Mouse (Mus musculus) E14TG2a.4 (cell line): ENCODE data around the gene Slc9a8.
A peak's percentile ranks its signal among the peaks of the same experiment; 100 is the strongest.

Experiments used
- H3K27me3 ChIP-seq: 2 replicates; pipeline ENCODE4 v1.6.1; 2014; ENCODE audit warnings: low read length, control low read depth; ENCODE audit not compliant: insufficient read depth
- H3K36me3 ChIP-seq: 2 replicates; pipeline ENCODE4 v1.6.1; 2014; ENCODE audit warnings: low read length, control low read depth; ENCODE audit not compliant: insufficient read depth
- H3K4me1 ChIP-seq: replicated peaks from 2 replicates; pipeline ENCODE4 v1.6.1; 2014; ENCODE audit warnings: low read depth, low read length, control low read depth
- H3K4me3 ChIP-seq: replicated peaks from 2 replicates; pipeline ENCODE4 v1.5.1; 2014; ENCODE audit warnings: mild to moderate bottlenecking, low read length
- H3K9me3 ChIP-seq: 2 replicates; pipeline ENCODE4 v1.6.1; 2014; ENCODE audit warnings: low read length, control low read depth
- CTCF ChIP-seq: conservative IDR thresholded peaks from 2 replicates; pipeline ENCODE4 v1.5.1; 2014; ENCODE audit warnings: low read length
- NANOG ChIP-seq: IDR thresholded peaks from 2 replicates; pipeline ENCODE4 v1.6.1; 2014; ENCODE audit warnings: borderline replicate concordance, low read length, mixed read lengths
- POU5F1 ChIP-seq: IDR thresholded peaks from 2 replicates; pipeline ENCODE4 v1.6.1; 2014; ENCODE audit warnings: low read length, borderline replicate concordance

Slc9a8 gene

DNA sequence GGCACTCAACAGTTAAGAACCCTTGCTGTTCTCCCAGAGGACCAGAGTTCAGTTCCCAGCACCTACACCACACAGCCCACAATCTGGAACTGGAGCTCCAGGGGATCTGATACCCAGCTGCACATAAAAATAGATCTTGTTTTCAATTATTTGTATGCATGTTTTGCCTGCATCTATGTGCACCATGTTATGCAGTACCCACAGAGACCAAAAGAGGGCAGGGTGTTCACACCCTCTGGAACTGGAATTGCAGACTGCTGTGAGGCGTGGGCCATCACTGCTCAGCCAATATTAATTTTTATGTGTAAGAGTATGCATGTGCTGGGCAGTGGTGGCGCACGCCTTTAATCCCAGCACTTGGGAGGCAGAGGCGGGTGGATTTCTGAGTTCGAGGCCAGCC is 75.8 kb downstream of the Slc9a8 start:
- Histone ChIP-seq H3K4me1 (peaks cover 29% of the 10 kb centered on the region), H3K27me3 (no peaks in the 10 kb centered on the region), H3K9me3 (no peaks in the 10 kb centered on the region), H3K36me3 (peaks cover 17% of the 10 kb centered on the region), H3K4me3 (no peak overlapping the region)
- TF ChIP-seq POU5F1, result no peak
- no peak for TF ChIP-seq NANOG
- peak; percentile 74 for TF ChIP-seq CTCF

DNA sequence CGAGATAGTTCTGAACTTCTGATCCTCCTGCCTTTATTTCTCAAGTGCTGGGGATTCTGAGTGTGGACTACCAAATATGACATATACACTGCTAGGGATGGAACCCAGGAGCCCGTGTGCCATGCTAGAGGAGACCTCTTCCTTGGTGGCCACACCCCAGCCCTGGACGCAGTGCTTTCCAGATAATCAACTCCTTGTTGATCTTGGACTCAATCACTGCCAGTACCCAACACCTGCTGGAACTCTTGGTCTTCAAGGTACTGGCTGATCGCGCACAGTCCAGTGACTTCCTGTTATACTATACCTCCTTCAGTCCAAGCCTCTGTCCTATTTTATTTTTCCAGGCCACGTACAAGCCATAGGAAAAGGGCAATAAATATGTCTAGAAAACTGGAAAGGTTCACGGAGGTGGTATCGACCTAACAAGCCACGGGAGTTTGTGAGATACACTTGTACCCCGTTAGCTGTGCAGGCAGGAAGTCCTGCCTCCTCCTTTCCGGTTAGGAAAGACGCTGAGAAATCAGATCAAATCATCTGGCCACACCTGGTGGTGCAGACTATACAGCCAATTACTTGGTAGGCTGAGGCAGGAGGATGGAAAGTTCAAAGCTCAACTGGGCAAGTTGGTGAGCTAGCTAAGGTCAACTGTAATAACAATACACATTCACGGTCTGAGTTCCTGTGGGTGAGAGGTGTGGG is 81.2 kb downstream of the Slc9a8 start:
- Histone ChIP-seq H3K9me3 (no peaks in the 10 kb centered on the region), H3K36me3 (peaks cover 35% of the 10 kb centered on the region), H3K4me1 (peaks cover 48% of the 10 kb centered on the region), H3K27me3 (no peaks in the 10 kb centered on the region), H3K4me3 (peak overlapping the region; percentile 96)
- no peak for TF ChIP-seq POU5F1
- TF ChIP-seq CTCF, result no peak
- TF ChIP-seq NANOG, result no peak

DNA sequence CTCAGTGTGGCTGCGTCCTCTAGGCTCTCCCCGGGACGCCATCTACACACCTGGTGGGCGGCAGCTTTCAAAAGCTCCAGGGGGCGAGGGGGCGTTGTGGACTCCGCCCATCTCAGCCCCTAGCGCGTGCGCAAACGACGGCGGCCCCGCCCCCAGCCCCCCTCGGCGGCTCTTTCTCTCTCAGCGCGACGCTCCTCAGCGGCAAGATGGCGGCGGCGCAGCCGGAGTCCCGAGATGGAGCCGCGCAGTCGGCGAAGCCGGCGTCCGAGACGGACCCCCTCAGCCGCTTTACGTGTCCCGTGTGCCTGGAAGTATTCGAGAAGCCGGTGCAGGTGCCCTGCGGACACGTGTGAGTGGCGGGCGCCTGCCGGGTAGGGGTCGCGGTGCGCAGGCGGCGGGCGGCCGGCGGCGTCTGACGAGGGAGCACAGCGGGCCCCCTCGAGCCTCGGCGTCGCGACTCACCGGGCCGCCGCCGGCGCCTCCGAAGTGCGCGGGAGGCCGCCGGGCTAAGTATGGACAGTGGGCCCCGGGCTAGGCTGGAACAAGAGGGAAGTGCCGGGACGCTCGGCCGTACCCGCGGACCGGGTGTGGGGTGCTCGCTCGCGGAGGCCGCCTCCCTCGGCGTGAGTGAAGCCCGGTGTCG is 81.9 kb downstream of the Slc9a8 start:
- TF ChIP-seq NANOG (no peak), POU5F1 (no peak), CTCF (no peak)
- H3K36me3 ChIP-seq, result peaks cover 42% of the 10 kb centered on the region
- peak overlapping the region; percentile 96 for H3K4me3 ChIP-seq
- peaks cover 52% of the 10 kb centered on the region for H3K4me1 ChIP-seq
- no peaks in the 10 kb centered on the region for H3K27me3 ChIP-seq
- no peaks in the 10 kb centered on the region for H3K9me3 ChIP-seq

DNA sequence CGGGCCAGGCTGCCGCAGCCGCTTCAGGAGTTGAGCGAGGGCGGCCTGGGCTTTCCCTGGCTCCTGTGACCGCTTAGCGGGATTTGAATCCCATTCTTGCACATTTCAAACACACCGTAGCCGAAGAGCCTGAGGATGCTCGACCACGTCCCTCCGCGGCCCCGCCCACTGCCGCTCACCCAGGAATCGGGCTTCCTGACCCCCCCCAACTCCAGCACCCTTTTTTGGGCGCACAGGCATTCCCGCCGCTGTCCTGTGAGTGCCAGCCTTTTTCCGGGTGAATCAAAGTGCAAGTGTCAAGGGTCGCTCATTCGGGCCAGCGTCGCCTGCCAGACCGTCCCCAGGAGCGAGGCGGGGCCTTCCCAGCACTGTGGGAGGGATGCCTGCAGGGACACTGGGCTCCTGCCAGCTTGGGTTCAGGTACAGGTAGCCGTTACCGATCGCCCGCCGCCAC is 82.4 kb downstream of the Slc9a8 start:
- peak overlapping the region; percentile 96 for H3K4me3 ChIP-seq
- H3K27me3 ChIP-seq, result no peaks in the 10 kb centered on the region
- TF ChIP-seq POU5F1 (no peak), NANOG (no peak), CTCF (no peak)

DNA sequence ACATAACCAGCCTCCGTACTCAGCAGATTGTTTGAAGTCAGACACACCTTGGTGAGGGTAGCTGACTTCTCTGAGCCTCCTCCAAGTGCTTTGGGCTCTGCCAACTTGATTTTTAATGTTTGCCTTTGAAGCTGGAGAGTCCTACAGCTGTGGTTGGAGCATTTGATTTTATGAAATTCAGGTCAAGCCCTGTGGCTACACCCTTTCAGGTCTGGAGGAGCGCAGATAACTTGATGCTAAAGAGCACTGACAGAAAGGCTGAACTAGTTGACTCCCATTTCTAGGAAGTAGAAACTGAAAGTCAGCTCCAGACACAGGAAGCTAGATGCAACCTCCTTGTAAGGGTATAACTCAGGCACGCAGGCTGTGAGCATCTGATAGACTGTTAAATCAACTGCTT is 83.6 kb downstream of the Slc9a8 start:
- TF ChIP-seq POU5F1, result no peak
- TF ChIP-seq CTCF, result no peak
- TF ChIP-seq NANOG, result no peak

More for the DNA sequence above, 82.4 kb downstream of the Slc9a8 start:
- peaks cover 47% of the 10 kb centered on the region for H3K36me3 ChIP-seq
- peaks cover 55% of the 10 kb centered on the region for H3K4me1 ChIP-seq
- H3K9me3 ChIP-seq, result no peaks in the 10 kb centered on the region

DNA sequence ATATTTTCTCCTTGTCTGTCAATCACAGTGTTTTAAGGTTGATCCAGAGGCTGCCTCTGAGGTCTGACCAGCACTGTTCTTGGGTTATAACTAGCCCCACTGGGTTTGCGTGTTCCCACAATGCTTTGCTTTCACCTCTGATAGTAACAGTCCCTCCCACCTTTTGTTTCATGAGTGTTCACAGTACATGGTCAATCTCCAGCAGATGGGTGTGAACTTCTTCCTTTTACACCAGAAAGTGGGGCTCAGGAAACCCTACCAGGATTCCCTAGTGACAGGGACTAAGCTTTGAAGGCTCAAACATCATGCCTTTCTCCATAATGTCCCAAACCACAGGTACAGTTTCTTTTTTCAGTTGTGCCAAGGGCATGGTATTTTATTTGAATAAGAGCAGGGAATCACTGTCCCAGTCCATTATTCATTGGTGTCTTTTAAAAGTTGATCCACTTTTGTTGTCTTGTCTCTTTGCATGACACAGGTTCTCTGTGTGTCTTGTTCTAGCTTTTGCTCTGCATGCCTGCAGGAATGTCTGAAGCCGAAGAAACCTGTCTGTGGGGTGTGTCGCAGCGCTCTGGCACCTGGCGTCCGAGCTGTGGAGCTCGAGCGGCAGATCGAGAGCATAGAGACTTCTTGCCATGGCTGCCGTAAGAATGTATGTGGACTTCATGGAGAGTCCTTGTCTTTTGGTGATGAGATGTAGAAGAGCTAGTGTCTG is 85.2 kb downstream of the Slc9a8 start:
- Histone ChIP-seq H3K4me3 (no peak overlapping the region), H3K9me3 (no peaks in the 10 kb centered on the region), H3K36me3 (peaks cover 75% of the 10 kb centered on the region), H3K4me1 (peaks cover 55% of the 10 kb centered on the region), H3K27me3 (no peaks in the 10 kb centered on the region)
- TF ChIP-seq NANOG (0 out of 2 replicates have a peak, but pooled peaks have one; percentile 11), CTCF (no peak)

More for the DNA sequence above, 83.6 kb downstream of the Slc9a8 start:
- peaks cover 59% of the 10 kb centered on the region for H3K36me3 ChIP-seq
- peak overlapping the region; percentile 96 for H3K4me3 ChIP-seq
- H3K4me1 ChIP-seq, result peaks cover 55% of the 10 kb centered on the region
- no peaks in the 10 kb centered on the region for H3K27me3 ChIP-seq
- no peaks in the 10 kb centered on the region for H3K9me3 ChIP-seq

DNA sequence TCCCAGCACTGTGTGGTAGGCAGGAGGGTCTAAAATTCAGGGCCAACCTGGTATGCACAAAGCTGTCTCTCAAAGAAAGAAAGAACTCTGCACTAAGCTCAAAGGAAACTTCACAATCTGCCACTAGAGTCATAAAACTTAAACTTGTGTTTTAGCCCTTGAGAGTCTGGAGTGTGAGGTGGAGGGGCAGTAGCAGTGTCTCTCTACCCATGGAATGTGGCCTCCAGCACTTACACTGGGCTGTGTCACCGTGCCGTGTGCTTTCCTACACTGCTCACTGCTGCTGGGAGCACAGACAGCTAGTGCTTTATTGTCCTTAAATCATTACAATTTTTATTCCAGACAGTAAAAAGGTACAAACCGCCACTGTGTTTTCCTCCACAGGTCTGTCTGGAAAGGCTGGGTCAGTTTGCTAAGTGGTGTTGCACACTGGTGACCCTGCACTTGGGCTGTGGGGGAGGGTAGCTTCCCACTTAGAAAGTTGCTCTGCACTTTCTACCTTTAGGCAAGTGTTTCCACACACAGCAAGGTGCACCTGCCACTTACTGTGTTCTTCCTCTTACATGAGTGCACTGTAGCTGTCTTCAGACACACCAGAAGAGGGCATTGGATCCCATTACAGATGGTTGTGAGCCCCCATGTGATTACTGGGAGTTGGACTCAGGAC is 86.3 kb downstream of the Slc9a8 start:
- Histone ChIP-seq H3K36me3 (peaks cover 87% of the 10 kb centered on the region), H3K4me1 (peaks cover 48% of the 10 kb centered on the region), H3K9me3 (no peaks in the 10 kb centered on the region), H3K27me3 (no peaks in the 10 kb centered on the region), H3K4me3 (no peak overlapping the region)
- no peak for TF ChIP-seq POU5F1
- TF ChIP-seq CTCF, result no peak
- no peak for TF ChIP-seq NANOG

DNA sequence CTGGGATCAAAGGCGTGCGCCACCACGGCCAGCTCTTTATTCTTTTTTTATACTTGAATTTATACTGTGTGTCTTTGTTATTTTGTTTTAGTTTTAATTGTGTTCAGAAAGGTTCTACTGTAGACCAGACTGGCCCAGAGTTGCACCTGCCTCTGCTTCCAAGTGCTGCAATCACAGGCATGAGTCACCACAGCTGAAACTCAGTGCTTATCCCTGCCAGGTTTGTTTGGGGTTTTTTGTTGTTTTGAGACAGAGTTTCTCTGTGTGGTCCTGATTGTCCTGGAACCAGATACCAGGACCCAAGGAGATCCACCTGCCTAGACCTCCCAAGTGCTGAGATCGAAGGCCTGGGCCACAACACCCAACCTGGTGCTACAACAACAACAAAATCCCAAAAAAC is 87.1 kb downstream of the Slc9a8 start:
- TF ChIP-seq POU5F1, result no peak
- no peak for TF ChIP-seq NANOG
- TF ChIP-seq CTCF, result no peak
- no peak overlapping the region for H3K4me3 ChIP-seq

More for the DNA sequence above, 87.1 kb downstream of the Slc9a8 start:
- Histone ChIP-seq H3K4me1 (peaks cover 48% of the 10 kb centered on the region), H3K36me3 (peaks cover 94% of the 10 kb centered on the region), H3K9me3 (no peaks in the 10 kb centered on the region), H3K27me3 (no peaks in the 10 kb centered on the region)
